20 mouse cellular contexts compared by ENCODE assay signal in genomic region chr17:73984508-73984907, GRCm38 (mm10). TPM values are rescaled to one million over a fixed set of nuclear protein-coding genes. Genes with fewer than 3 reads are reported as not detected.
DNase-seq lines count a peak whose midpoint lies in the region; ATAC-seq and TF ChIP-seq lines count a peak whose summit lies in the region.
"Had no signal": no experiment of that assay in that cellular context is flagged by ENCODE, and none has a peak within 500 bp of the region (broad histone marks: within the 10 kb centered on the region; RNA-seq: fewer than 3 reads in every experiment).

No protein-coding gene starts in this region.

- H3K9ac ChIP-seq in hindbrain, embryonic 12.5 days: no peak overlapping the region
- H3K9ac ChIP-seq in midbrain, embryonic 13.5 days (replicated peaks): no peak overlapping the region
- no peak overlapping the region for H3K9ac ChIP-seq in midbrain, postnatal 0 days (replicated peaks; ENCODE audit: low read length, poor library complexity, severe bottlenecking)
- H3K9ac ChIP-seq in embryonic facial prominence, embryonic 11.5 days (replicated peaks; ENCODE audit: low read length): no peak overlapping the region
- H3K9ac ChIP-seq: forebrain, postnatal 0 days; heart, embryonic 12.5 days; lung, embryonic 15.5 days had no signal

- H3K4me3 ChIP-seq in hindbrain, embryonic 10.5 days: no peak overlapping the region
- H3K4me3 ChIP-seq in hindbrain, embryonic 12.5 days: no peak overlapping the region
- no peak overlapping the region for H3K4me3 ChIP-seq in midbrain, embryonic 13.5 days (replicated peaks)
- no peak overlapping the region for H3K4me3 ChIP-seq in midbrain, postnatal 0 days (ENCODE audit: low read depth, low read length)
- no peak overlapping the region for H3K4me3 ChIP-seq in embryonic facial prominence, embryonic 11.5 days (ENCODE audit: low read depth, low read length)
- no peak overlapping the region for H3K4me3 ChIP-seq in layer of hippocampus, adult 2 months
- H3K4me3 ChIP-seq: heart, embryonic 12.5 days; lung, embryonic 15.5 days; megakaryocyte, embryonic 14.5 days; myocyte had no signal

- H3K27me3 ChIP-seq in hindbrain, embryonic 10.5 days (ENCODE audit: insufficient read depth, poor library complexity, severe bottlenecking): no peaks in the 10 kb centered on the region
- H3K27me3 ChIP-seq in hindbrain, embryonic 12.5 days: no peaks in the 10 kb centered on the region
- no peaks in the 10 kb centered on the region for H3K27me3 ChIP-seq in midbrain, embryonic 13.5 days
- H3K27me3 ChIP-seq in midbrain, postnatal 0 days (ENCODE audit: insufficient read depth, low read length): no peaks in the 10 kb centered on the region
- H3K27me3 ChIP-seq in embryonic facial prominence, embryonic 11.5 days (ENCODE audit: control insufficient read depth, insufficient read depth, low read length): no peaks in the 10 kb centered on the region
- H3K27me3 ChIP-seq: heart, embryonic 12.5 days; lung, embryonic 15.5 days; megakaryocyte, embryonic 14.5 days had no signal

- peak; percentile 12 for DNase-seq in hindbrain, embryonic 10.5 days (ENCODE audit: low spot score)
- DNase-seq in midbrain, postnatal 0 days (ENCODE audit: low spot score): no peak
- DNase-seq in embryonic facial prominence, embryonic 11.5 days (ENCODE audit: low spot score): peak; percentile 38
- DNase-seq in mesoderm, embryonic 11.5 days (ENCODE audit: low read depth, low spot score): peak; percentile 63
- DNase-seq in layer of hippocampus, adult 2 months (ENCODE audit: low spot score in 2 of 2): no peak
- DNase-seq: adrenal gland, postnatal 14 days; cerebellum, postnatal 10 days; forebrain, postnatal 0 days; gastrocnemius, postnatal 14 days; heart, postnatal 4 days; layer of hippocampus, postnatal 36 days; liver had no signal

- H3K9me3 ChIP-seq in hindbrain, embryonic 10.5 days: no peaks in the 10 kb centered on the region
- no peaks in the 10 kb centered on the region for H3K9me3 ChIP-seq in hindbrain, embryonic 12.5 days (replicated peaks)
- no peaks in the 10 kb centered on the region for H3K9me3 ChIP-seq in midbrain, embryonic 13.5 days
- no peaks in the 10 kb centered on the region for H3K9me3 ChIP-seq in midbrain, postnatal 0 days (ENCODE audit: low read length)
- no peaks in the 10 kb centered on the region for H3K9me3 ChIP-seq in embryonic facial prominence, embryonic 11.5 days (replicated peaks; ENCODE audit: control insufficient read depth, low read length)
- H3K9me3 ChIP-seq: heart, embryonic 12.5 days; lung, embryonic 15.5 days; megakaryocyte, embryonic 14.5 days had no signal

- no peak for TF ChIP-seq CTCF in midbrain, postnatal 0 days (IDR thresholded peaks at IDR 0.05)
- TF ChIP-seq CTCF in layer of hippocampus, adult 2 months (conservative IDR thresholded peaks at IDR 0.05): no peak

- no peak for ATAC-seq in hindbrain, embryonic 12.5 days (ENCODE audit: low FRiP score)
- ATAC-seq in midbrain, embryonic 13.5 days: peak; percentile 30; the same call in 1 of the 2 replicates
- ATAC-seq in midbrain, postnatal 0 days (ENCODE audit: low FRiP score): no peak
- ATAC-seq in embryonic facial prominence, embryonic 11.5 days (replicated peaks; ENCODE audit: insufficient number of reproducible peaks, low FRiP score, low TSS enrichment, low read depth): no peak
- ATAC-seq in erythroid progenitor cell, adult 5-6 weeks (replicated peaks; ENCODE audit: low FRiP score, poor library complexity, severe bottlenecking): no peak
- ATAC-seq: forebrain, postnatal 0 days; intestine, embryonic 16.5 days had no signal

- WGBS in hindbrain, embryonic 10.5 days: 33% methylated on average over 4 of the region's 4 CpGs
- 34% methylated on average over 4 of the region's 4 CpGs for WGBS in hindbrain, embryonic 12.5 days
- WGBS in midbrain, embryonic 13.5 days: 30% methylated on average over 4 of the region's 4 CpGs
- 21% methylated on average over 4 of the region's 4 CpGs for WGBS in midbrain, postnatal 0 days
- 12% methylated on average over 4 of the region's 4 CpGs for WGBS in embryonic facial prominence, embryonic 11.5 days

- no peaks in the 10 kb centered on the region for H3K36me3 ChIP-seq in hindbrain, embryonic 10.5 days
- H3K36me3 ChIP-seq in hindbrain, embryonic 12.5 days: no peaks in the 10 kb centered on the region
- H3K36me3 ChIP-seq in midbrain, embryonic 13.5 days: no peaks in the 10 kb centered on the region
- no peaks in the 10 kb centered on the region for H3K36me3 ChIP-seq in midbrain, postnatal 0 days (ENCODE audit: insufficient read depth, low read length)
- H3K36me3 ChIP-seq in embryonic facial prominence, embryonic 11.5 days (replicated peaks; ENCODE audit: control insufficient read depth, insufficient read depth, low read depth, low read length): no peaks in the 10 kb centered on the region
- H3K36me3 ChIP-seq: heart, embryonic 12.5 days; lung, embryonic 15.5 days had no signal

- H3K4me1 ChIP-seq in hindbrain, embryonic 10.5 days (replicated peaks): peaks cover 8% of the 10 kb centered on the region
- H3K4me1 ChIP-seq in hindbrain, embryonic 12.5 days: no peaks in the 10 kb centered on the region
- H3K4me1 ChIP-seq in midbrain, embryonic 13.5 days (replicated peaks): no peaks in the 10 kb centered on the region
- no peaks in the 10 kb centered on the region for H3K4me1 ChIP-seq in midbrain, postnatal 0 days (ENCODE audit: insufficient read depth, low read length)
- H3K4me1 ChIP-seq in embryonic facial prominence, embryonic 11.5 days (ENCODE audit: control insufficient read depth, insufficient read depth, low read length): no peaks in the 10 kb centered on the region
- H3K4me1 ChIP-seq: megakaryocyte, embryonic 14.5 days had no signal

- no peak overlapping the region for H3K27ac ChIP-seq in hindbrain, embryonic 10.5 days
- no peak overlapping the region for H3K27ac ChIP-seq in hindbrain, embryonic 12.5 days
- no peak overlapping the region for H3K27ac ChIP-seq in midbrain, embryonic 13.5 days
- H3K27ac ChIP-seq in midbrain, postnatal 0 days (ENCODE audit: low read depth, low read length): no peak overlapping the region
- H3K27ac ChIP-seq in embryonic facial prominence, embryonic 11.5 days (replicated peaks; ENCODE audit: low read depth, low read length): no peak overlapping the region
- no peak overlapping the region for H3K27ac ChIP-seq in layer of hippocampus, adult 2 months
- H3K27ac ChIP-seq: lung, embryonic 15.5 days had no signal

- no peak overlapping the region for H3K4me2 ChIP-seq in hindbrain, embryonic 12.5 days (replicated peaks)
- no peak overlapping the region for H3K4me2 ChIP-seq in midbrain, embryonic 13.5 days (replicated peaks)
- H3K4me2 ChIP-seq in midbrain, postnatal 0 days (ENCODE audit: low read depth, low read length, poor library complexity, severe bottlenecking): no peak overlapping the region
- no peak overlapping the region for H3K4me2 ChIP-seq in embryonic facial prominence, embryonic 11.5 days (ENCODE audit: low read depth, low read length)
- H3K4me2 ChIP-seq: heart, embryonic 12.5 days; lung, embryonic 15.5 days had no signal

RNA-seq across cellular contexts. Expression of gene Xdh, which starts 34.5 kb away (rescaled TPM):
- polyA plus RNA-seq in hindbrain, embryonic 10.5 days (2016; fragmentation: Nextera tagmentation; extraction: Ambion mirVana): 0.22 and 0.31 TPM in 2 replicates
- 0.18 and 0.31 TPM in 2 replicates for polyA plus RNA-seq in hindbrain, embryonic 12.5 days (2016; fragmentation: Nextera tagmentation; extraction: Ambion mirVana)
- polyA plus RNA-seq in midbrain, embryonic 13.5 days (2015; fragmentation: Nextera tagmentation; extraction: Ambion mirVana): 0.08 and 0.13 TPM in 2 replicates
- 0.14 and 0.55 TPM in 2 replicates for total RNA-seq in midbrain, postnatal 0 days (2014; rRNA removed)
- polyA plus RNA-seq in midbrain, postnatal 0 days (2015; fragmentation: Nextera tagmentation; extraction: Ambion mirVana): 0.38 and 0.59 TPM in 2 replicates
- polyA plus RNA-seq in embryonic facial prominence, embryonic 11.5 days (2014; fragmentation: Nextera tagmentation; extraction: Ambion mirVana): 0.17 and 0.46 TPM in 2 replicates
- total RNA-seq in erythroid progenitor cell, adult 5-6 weeks (2015; ENCODE audit: low replicate concordance): 11.3 and 30.3 TPM in 2 replicates
- 9.5 and 9.6 TPM in 2 replicates for total RNA-seq in erythroid progenitor cell, adult 5-6 weeks (2017; ENCODE audit: low replicate concordance)
- 10 to 100 TPM; 18.8 to 20.2 TPM for total RNA-seq in layer of hippocampus, adult 2 months (2021)

Comparison
In these comparisons a context has a peak if more than half of its experiments do, and no peak if none do; other contexts are left out.
1. DNase-seq: peak in hindbrain, embryonic 10.5 days (single experiment), embryonic facial prominence, embryonic 11.5 days (single experiment) and mesoderm, embryonic 11.5 days (single experiment); none in midbrain, postnatal 0 days (single experiment) and layer of hippocampus, adult 2 months (0 of 2).